Mouse (Mus musculus): ENCODE results near the gene Ifi207.
"Not testable (repeated sequence)": the region's sequence is repeated elsewhere in the genome, so short reads cannot be mapped to it uniquely, and the experiment has no call there.

GRCm38 (mm10) chr1:173673458-173674097, 68.0 kb downstream of the Ifi207 start, which contains the start of gene Ifi208:
- TF ChIP-seq EP300, CTCF (IDR thresholded peaks at IDR 0.05; ENCODE audit: low read depth): not testable (repeated sequence)
